Mouse (Mus musculus) cerebellum, adult 2 months (tissue): ENCODE data around the gene Adgb.

Experiments
- CTCF ChIP-seq: fragments of 200-500 bp; IDR thresholded peaks from 2 replicates; pipeline ENCODE4 v1.5.1; 2011; ENCODE audit warnings: low read depth, mild to moderate bottlenecking, control low read depth, low read length, moderate library complexity, borderline replicate concordance; ENCODE audit not compliant: insufficient read depth
- POLR2A ChIP-seq: fragments of 200-500 bp; IDR thresholded peaks from 2 replicates; pipeline ENCODE4 v1.6.1; 2011; ENCODE audit warnings: low read length, control low read depth, borderline replicate concordance; ENCODE audit not compliant: insufficient read depth

DNA sequence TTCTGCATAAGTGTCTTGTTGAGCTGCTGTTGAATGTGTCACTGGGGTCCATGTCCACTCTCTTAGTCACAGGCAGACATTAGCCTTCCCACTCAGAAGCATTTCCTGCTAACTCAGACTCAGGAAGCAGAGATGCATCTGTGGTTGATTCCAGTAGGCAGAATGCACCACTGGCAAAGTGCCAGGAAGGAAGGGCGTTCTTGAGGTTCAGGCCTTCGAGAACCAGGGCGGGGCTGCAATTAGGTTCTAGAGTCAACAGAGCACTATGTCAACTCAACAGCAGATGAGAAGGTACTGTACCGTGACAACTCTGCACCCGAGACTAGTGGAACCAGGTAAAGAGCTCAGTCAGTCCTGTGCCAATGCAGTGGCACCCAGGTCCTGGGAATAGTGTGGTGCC lies 164.7 kb downstream of the Adgb start:
- no peak for TF ChIP-seq POLR2A
- no peak for TF ChIP-seq CTCF
